Mouse (Mus musculus) neural tube, embryonic 14.5 days (tissue): Measurements from ENCODE around the gene Pygm. TPM values are rescaled to one million over a fixed set of nuclear protein-coding genes. Genes with fewer than 3 reads are reported as not detected.

ENCODE experiments used
- microRNA-seq: library from miRNA; unstranded; fragments of <30 nt; microRNA quantifications from one replicate; pipeline ENCODE4, GENCODE M21; 2016
- polyA plus RNA-seq: library from polyadenylated mRNA; unstranded; fragments of >200 nt; fragmentation: Nextera tagmentation; extraction: Ambion mirVana; gene quantifications from 2 replicates; pipeline ENCODE4 v1.2.1, GENCODE M21; 2014

The Pygm gene
- polyA plus RNA-seq, 1 experiment from 2014 or later, result 4.3 TPM

Small RNA genes lying within 50 kb of the gene (microRNA-seq; reads per million reads assigned to microRNA genes)
- not detected for gene Mir6989

Other genes with a start within 250 kb of the Pygm start
- not detected in 2 replicates for gene Batf2, start 243.4 kb upstream of the Pygm start, polyA plus RNA-seq
- gene Arl2, start 242.9 kb upstream of the Pygm start, polyA plus RNA-seq, result 114 and 123 TPM in 2 replicates
- gene Majin, start 200.0 kb upstream of the Pygm start, polyA plus RNA-seq, result 0.21 TPM in 1 of 2 replicates, not detected in the other
- gene Gpha2, start 158.0 kb upstream of the Pygm start, polyA plus RNA-seq, result not detected in 2 replicates
- gene Ppp2r5b, start 148.5 kb upstream of the Pygm start, polyA plus RNA-seq, result 150 and 154 TPM in 2 replicates
- 16.0 and 16.1 TPM in 2 replicates for gene Atg2a, start 142.7 kb upstream of the Pygm start, polyA plus RNA-seq
- gene Ehd1, start 107.7 kb upstream of the Pygm start, polyA plus RNA-seq, result 53.4 and 74.8 TPM in 2 replicates
- gene Cdc42bpg, start 77.9 kb upstream of the Pygm start, polyA plus RNA-seq, result 0.61 and 0.71 TPM in 2 replicates
- 36.8 and 43.9 TPM in 2 replicates for gene Men1, start 49.4 kb upstream of the Pygm start, polyA plus RNA-seq
- gene Map4k2, start 43.3 kb upstream of the Pygm start, polyA plus RNA-seq, result 13.3 and 15.8 TPM in 2 replicates
- 91.7 and 112 TPM in 2 replicates for gene Sf1, start 20.7 kb upstream of the Pygm start, polyA plus RNA-seq
- gene Rasgrp2, start 14.9 kb downstream of the Pygm start, polyA plus RNA-seq, result 81.6 and 130 TPM in 2 replicates
- 46.3 and 66.5 TPM in 2 replicates for gene Nrxn2, start 34.3 kb downstream of the Pygm start, polyA plus RNA-seq
- 0.11 TPM in 1 of 2 replicates, not detected in the other for gene Slc22a12, start 158.6 kb downstream of the Pygm start, polyA plus RNA-seq